Mouse (Mus musculus): ENCODE measurements around the gene Itgb4.

Itgb4 gene

GRCm38 (mm10) chr11:116028177-116028865, 53.8 kb downstream of the Itgb4 start:
- DNase-seq (ENCODE audit: low read depth, low spot score) = peak; percentile 62

GRCm38 (mm10) chr11:116029086-116029865, 54.8 kb downstream of the Itgb4 start:
- no peak for DNase-seq (ENCODE audit: low read depth, low spot score)

GRCm38 (mm10) chr11:116030088-116030897, 55.8 kb downstream of the Itgb4 start, which contains the start of gene Unk:
Gene Unk (plus strand): TSS chr11:116030322.
- peak; percentile 99 for DNase-seq (ENCODE audit: low read depth, low spot score)

- DNase-seq (ENCODE audit: low read depth, low spot score) = peak; percentile 66
Measured at GRCm38 (mm10) chr11:116030898-116031845, 56.7 kb downstream of the Itgb4 start.

DNA sequence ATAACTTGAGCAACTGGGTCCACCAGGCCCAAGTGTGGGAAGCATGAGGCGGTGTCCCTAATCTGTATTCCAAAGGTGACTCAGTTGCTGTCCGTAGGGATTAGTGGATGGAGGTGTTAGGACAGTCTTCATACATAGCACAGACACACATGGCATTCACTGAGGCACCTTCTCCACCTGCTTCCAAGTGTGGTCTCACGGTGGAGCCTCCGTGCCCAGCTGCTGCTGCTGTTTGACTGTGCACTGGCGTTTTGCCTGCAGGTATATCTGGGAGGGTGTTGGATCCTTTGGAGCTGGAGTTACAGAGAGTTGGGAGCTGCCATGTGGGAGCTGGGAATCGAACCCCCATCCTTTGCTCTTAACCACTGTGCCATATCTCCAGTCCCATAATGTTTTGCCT, 60.1 kb downstream of the Itgb4 start:
- no peak for DNase-seq (ENCODE audit: low read depth, low spot score)

- DNase-seq (ENCODE audit: low read depth, low spot score) = no peak
Measured at GRCm38 (mm10) chr11:116036671-116037070, 62.2 kb downstream of the Itgb4 start.

DNA sequence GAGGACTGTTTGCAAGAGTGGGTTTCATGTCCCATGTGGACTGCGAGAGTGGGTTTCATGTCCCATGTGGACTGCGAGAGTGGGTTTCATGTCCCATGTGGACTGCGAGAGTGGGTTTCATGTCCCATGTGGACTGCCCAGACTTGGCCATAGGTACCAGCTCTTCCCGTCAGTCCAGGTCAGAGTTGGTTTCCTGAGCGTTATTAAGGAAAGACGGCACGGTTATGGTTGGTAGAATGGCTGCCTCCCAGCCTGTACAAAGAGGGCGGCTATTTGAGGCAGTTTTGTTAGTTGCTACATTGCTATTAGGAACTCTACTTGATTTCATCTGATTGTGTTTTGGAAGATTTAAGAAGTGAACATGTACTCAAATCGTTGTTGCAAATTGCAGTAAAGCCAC, 63.3 kb downstream of the Itgb4 start:
- DNase-seq (ENCODE audit: low read depth, low spot score) = no peak

GRCm38 (mm10) chr11:116040593-116040992, 66.1 kb downstream of the Itgb4 start:
- DNase-seq (ENCODE audit: low read depth, low spot score) = no peak

- DNase-seq (ENCODE audit: low read depth, low spot score) = peak; percentile 78
Measured at GRCm38 (mm10) chr11:116041833-116042232, 67.3 kb downstream of the Itgb4 start.

DNA sequence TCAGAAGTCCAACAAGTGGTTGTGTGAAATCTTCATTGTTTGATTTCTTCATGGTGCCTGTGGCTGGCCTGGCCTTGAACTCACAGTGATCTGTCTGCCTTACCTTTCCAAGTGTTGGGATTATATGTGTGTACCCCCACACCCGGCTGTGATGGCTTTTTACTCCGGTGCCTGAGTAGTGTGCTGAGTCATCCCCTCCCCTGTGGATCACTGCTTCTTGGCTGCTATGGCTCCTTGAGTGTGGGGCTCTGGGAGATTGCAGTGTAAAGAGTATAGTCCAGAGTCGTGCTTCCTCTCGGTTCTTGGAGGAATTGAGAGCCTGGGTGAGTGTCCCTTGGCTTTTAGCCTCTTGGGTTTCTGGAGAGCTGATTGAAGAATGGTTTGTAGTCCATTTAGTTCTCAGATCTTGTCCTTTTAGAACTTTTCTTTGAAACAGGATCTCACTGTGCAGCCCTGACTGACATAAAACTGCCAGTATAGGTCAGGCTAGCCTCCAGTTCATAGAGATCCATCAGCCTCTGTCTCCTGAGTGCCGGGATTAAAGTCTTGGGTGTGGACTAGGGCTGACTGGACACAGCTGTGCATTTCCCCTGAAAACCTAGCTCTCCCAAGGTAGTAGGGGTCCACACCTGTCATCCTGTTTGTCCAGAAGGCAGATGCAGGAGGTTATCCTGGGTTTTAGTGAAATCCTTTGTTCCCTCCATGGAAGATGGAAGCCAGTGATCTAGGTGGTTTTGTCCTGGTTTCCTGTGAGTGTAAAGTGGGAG, 68.0 kb downstream of the Itgb4 start:
- peak; percentile 62 for DNase-seq (ENCODE audit: low read depth, low spot score)

DNA sequence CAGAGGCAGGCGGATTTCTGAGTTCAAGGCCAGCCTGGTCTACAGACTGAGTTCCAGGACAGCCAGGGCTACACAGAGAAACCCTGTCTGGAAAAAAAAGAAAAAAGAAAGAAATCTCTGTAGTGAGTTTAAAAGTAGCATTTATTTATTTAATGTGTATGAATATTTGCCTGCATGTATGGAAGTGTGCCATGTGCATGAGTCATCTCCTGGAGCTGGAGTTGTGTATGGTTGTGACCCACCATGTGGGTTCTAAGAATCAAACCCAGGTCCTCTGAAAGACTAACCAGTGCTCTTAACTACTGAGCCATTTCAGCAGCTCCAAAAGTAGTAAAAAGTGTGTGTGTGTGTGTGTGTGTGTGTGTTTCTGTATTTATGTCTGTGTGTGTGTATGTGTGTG, 68.8 kb downstream of the Itgb4 start:
- no peak for DNase-seq (ENCODE audit: low read depth, low spot score)

DNA sequence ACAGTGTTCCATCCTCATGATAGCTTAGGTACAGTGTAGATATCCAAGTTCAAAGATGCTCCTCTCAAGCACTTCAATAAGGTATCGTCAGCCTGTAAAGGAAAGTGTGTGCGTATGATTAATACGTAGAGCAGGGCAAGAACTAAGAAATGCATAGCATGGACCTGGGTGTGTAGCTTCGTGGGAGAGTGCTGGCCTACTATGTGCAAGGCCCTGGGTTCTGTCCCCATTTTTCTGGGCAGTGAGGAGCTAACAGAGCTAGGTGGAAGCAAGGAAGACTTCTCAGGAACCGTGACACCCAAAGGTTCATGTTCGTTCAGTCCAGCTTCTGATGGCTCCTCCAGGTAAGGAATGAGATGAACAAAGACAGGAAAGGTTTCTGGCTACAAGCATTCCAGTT, 70.7 kb downstream of the Itgb4 start:
- no peak for DNase-seq (ENCODE audit: low read depth, low spot score)

GRCm38 (mm10) chr11:116049610-116050009, 75.1 kb downstream of the Itgb4 start:
- no peak for DNase-seq (ENCODE audit: low read depth, low spot score)

GRCm38 (mm10) chr11:116050196-116050595, 75.7 kb downstream of the Itgb4 start:
- DNase-seq (ENCODE audit: low read depth, low spot score) = no peak

DNA sequence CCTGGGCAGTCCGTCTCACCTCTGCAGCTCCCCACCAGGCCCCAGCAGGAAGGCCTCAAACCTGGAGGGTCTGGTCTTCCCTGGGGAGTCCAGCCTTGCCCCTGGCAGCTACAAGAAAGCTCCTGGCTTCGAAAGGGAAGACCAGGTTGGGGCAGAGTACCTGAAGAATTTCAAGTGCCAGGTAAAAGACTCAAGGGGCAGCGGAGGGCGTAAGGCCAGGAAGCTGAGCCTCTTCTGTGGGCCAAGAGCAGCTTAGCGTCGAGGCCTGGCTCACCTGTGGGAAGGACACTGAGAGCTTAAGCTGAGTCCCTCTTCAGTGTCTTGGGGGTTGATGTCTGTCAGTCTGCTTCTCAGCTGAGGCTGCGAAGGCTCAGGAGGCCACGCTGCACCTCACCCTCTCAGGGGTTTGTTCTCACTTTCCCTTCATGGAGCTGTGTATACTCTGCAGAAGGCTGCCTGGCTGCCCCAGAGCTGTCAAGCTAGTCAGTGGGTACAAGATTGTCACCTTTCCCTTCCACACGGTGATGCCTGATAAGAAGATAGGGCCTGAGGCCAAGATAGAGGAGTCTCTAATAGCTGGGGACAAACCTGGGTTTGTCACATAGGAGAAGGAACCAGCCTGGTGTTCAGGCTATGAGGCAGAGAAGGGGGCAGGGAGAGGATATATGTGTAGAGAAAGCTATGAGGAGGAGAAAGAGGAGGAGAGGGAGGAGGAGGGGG, 79.2 kb downstream of the Itgb4 start:
- no peak for DNase-seq (ENCODE audit: low read depth, low spot score)

- no peak for DNase-seq (ENCODE audit: low read depth, low spot score)
Measured at GRCm38 (mm10) chr11:116055873-116056272, 81.4 kb downstream of the Itgb4 start.

- no peak for DNase-seq (ENCODE audit: low read depth, low spot score)
Measured at GRCm38 (mm10) chr11:116057237-116057881, 82.8 kb downstream of the Itgb4 start.
